Mouse (Mus musculus) brain, embryonic 14.5 days (tissue): ENCODE data around the gene Kcnma1. TPM values are rescaled to one million over a fixed set of nuclear protein-coding genes. Genes with fewer than 3 reads are reported as not detected.

Source experiments
- DNase-seq: peaks from one replicate; pipeline ENCODE4 v3.0.0-alpha.2; 2011; ENCODE audit warnings: low read depth
- CTCF ChIP-seq: fragments of 200-500 bp; IDR thresholded peaks from 2 replicates; pipeline ENCODE4 v1.5.1; 2012; ENCODE audit warnings: inconsistent platforms, mild to moderate bottlenecking, moderate library complexity, borderline replicate concordance; ENCODE audit not compliant: insufficient read depth, insufficient read length; ENCODE audit errors: extremely low read depth
- POLR2A ChIP-seq: fragments of 200-500 bp; IDR thresholded peaks from 2 replicates; pipeline ENCODE4 v1.6.1; 2012; ENCODE audit warnings: mild to moderate bottlenecking, inconsistent platforms, borderline replicate concordance; ENCODE audit not compliant: poor library complexity, insufficient read depth, insufficient read length, severe bottlenecking; ENCODE audit errors: extremely low read depth
- polyA plus RNA-seq: library from polyadenylated mRNA; depleted of rRNA; stranded (reverse); fragments of >200 nt; gene quantifications from 2 replicates; pipeline ENCODE4 v1.2.3, GENCODE M21; 2012

Gene Kcnma1
- polyA plus RNA-seq, 1 experiment, result 18.3 TPM

- TF ChIP-seq POLR2A, result no peak
- no peak for TF ChIP-seq CTCF
- no peak for DNase-seq
Measured at GRCm38 (mm10) chr14:23943876-23944275, 70.4 kb downstream of the Kcnma1 start.

GRCm38 (mm10) chr14:23943152-23943551 lies 71.1 kb downstream of the Kcnma1 start:
- TF ChIP-seq POLR2A, result no peak
- DNase-seq, result no peak

- TF ChIP-seq CTCF, result no peak
Measured at GRCm38 (mm10) chr14:23942103-23942502, 72.2 kb downstream of the Kcnma1 start.

GRCm38 (mm10) chr14:23935016-23935415 lies 79.3 kb downstream of the Kcnma1 start:
- TF ChIP-seq CTCF (no peak), POLR2A (no peak)
- peak; percentile 40 for DNase-seq

More at GRCm38 (mm10) chr14:23942103-23942502, 72.2 kb downstream of the Kcnma1 start:
- no peak for DNase-seq

GRCm38 (mm10) chr14:23931671-23932071 lies 82.6 kb downstream of the Kcnma1 start:
- no peak for DNase-seq
- TF ChIP-seq POLR2A (no peak), CTCF (no peak)

GRCm38 (mm10) chr14:23929168-23929567 lies 85.1 kb downstream of the Kcnma1 start:
- TF ChIP-seq CTCF (no peak), POLR2A (no peak)
- DNase-seq, result no peak

GRCm38 (mm10) chr14:23923356-23923755 lies 90.9 kb downstream of the Kcnma1 start:
- DNase-seq, result no peak
- TF ChIP-seq POLR2A (no peak), CTCF (no peak)

GRCm38 (mm10) chr14:23922755-23923154 lies 91.5 kb downstream of the Kcnma1 start:
- peak; percentile 15 for DNase-seq
- TF ChIP-seq POLR2A (no peak), CTCF (no peak)

- DNase-seq, result no peak
- TF ChIP-seq CTCF, result no peak
- TF ChIP-seq POLR2A, result no peak
Measured at GRCm38 (mm10) chr14:23911108-23911629, 103.1 kb downstream of the Kcnma1 start.

- no peak for DNase-seq
- TF ChIP-seq POLR2A (no peak), CTCF (no peak)
Measured at GRCm38 (mm10) chr14:23908564-23908963, 105.7 kb downstream of the Kcnma1 start.

GRCm38 (mm10) chr14:23902636-23903279 lies 111.5 kb downstream of the Kcnma1 start:
- peak; percentile 70 for DNase-seq
- TF ChIP-seq CTCF (no peak), POLR2A (no peak)

GRCm38 (mm10) chr14:23899462-23899861 lies 114.8 kb downstream of the Kcnma1 start:
- DNase-seq, result no peak
- TF ChIP-seq POLR2A (no peak), CTCF (no peak)

- TF ChIP-seq POLR2A (no peak), CTCF (no peak)
- DNase-seq, result no peak
Measured at GRCm38 (mm10) chr14:23897815-23898214, 116.5 kb downstream of the Kcnma1 start.

- no peak for DNase-seq
- TF ChIP-seq POLR2A (no peak), CTCF (no peak)
Measured at GRCm38 (mm10) chr14:23896036-23896435, 118.3 kb downstream of the Kcnma1 start.
